Mouse (Mus musculus) heart, adult 2 months (tissue): ENCODE measurements around the gene Ubxn2a. TPM values are rescaled to one million over a fixed set of nuclear protein-coding genes. Genes with fewer than 3 reads are reported as not detected.
A peak's percentile ranks its signal among the peaks of the same experiment; 100 is the strongest.
"Not testable (repeated sequence)": the region's sequence is repeated elsewhere in the genome, so short reads cannot be mapped to it uniquely, and the experiment has no call there.

Source experiments
- DNase-seq, 2 experiments: peaks; one replicate each; pipeline ENCODE4 v3.0.0; 2021
- H3K27ac ChIP-seq: fragments of 200-600 bp; 2 replicates; pipeline ENCODE4 v1.8.1; 2022
- H3K27me3 ChIP-seq: fragments of 200-500 bp; 2 replicates; pipeline ENCODE4 v1.6.1; 2012; ENCODE audit warnings: mild to moderate bottlenecking, low read length, inconsistent platforms, mixed read lengths; ENCODE audit not compliant: control insufficient read depth, insufficient read depth
- H3K36me3 ChIP-seq: fragments of 200-500 bp; 2 replicates; pipeline ENCODE4 v1.6.1; 2012; ENCODE audit warnings: low read length, inconsistent platforms; ENCODE audit not compliant: control insufficient read depth, insufficient read depth
- H3K4me1 ChIP-seq: fragments of 200-500 bp; 2 replicates; pipeline ENCODE4 v1.6.1; 2011; ENCODE audit warnings: low read length; ENCODE audit not compliant: control insufficient read depth, insufficient read depth
- H3K4me3 ChIP-seq: fragments of 200-600 bp; 2 replicates; pipeline ENCODE4 v1.8.1; 2022
- H3K79me2 ChIP-seq: fragments of 200-500 bp; replicated peaks from 2 replicates; pipeline ENCODE4 v1.6.1; 2012; ENCODE audit warnings: mild to moderate bottlenecking, inconsistent platforms, low read length, moderate library complexity, mixed read lengths; ENCODE audit not compliant: control insufficient read depth, insufficient read depth
- H3K9ac ChIP-seq: fragments of 200-500 bp; 2 replicates; pipeline ENCODE4 v1.6.1; 2012; ENCODE audit warnings: low read depth, mild to moderate bottlenecking, control low read depth, inconsistent platforms, low read length, mixed read lengths
- CTCF ChIP-seq: fragments of 200-600 bp; IDR thresholded peaks from 2 replicates; pipeline ENCODE4 v1.8.1; 2022; ENCODE audit warnings: antibody characterized with exemption, mild to moderate bottlenecking, moderate library complexity
- EP300 ChIP-seq: fragments of 200-500 bp; IDR thresholded peaks from 2 replicates; pipeline ENCODE4 v1.6.1; 2011; ENCODE audit warnings: low read depth, low read length, control low read depth; ENCODE audit not compliant: insufficient read depth
- POLR2A ChIP-seq: fragments of 200-500 bp; IDR thresholded peaks from 2 replicates; pipeline ENCODE4 v1.6.1; 2011; ENCODE audit warnings: mild to moderate bottlenecking, low read depth, low read length, control low read depth; ENCODE audit not compliant: insufficient read depth
- WGBS: fragments of 180-500 bp; shearing (Covaris S2); methylation state at CpG from one replicate; pipeline ENCODE4 v1.1.7; 2018; 5-methylcytosine and 5-hydroxymethylcytosine counted together
- intact Hi-C: fragments of 180-260 bp; cut with DNase I; formaldehyde crosslinking; loops from one replicate; pipeline ENCODE4 v1.15.1; 2025
- polyA plus RNA-seq: library from polyadenylated mRNA; depleted of rRNA; stranded (reverse); fragments of >200 nt; gene quantifications from 2 replicates; pipeline ENCODE4 v1.2.3, GENCODE M21; 2012
- total RNA-seq, 2 experiments: library from RNA; stranded (reverse); gene quantifications; 2 replicates each; pipeline ENCODE4 v1.2.3; 2021

The Ubxn2a gene
- total and polyA plus RNA-seq, 3 experiments, result 11.2 to 76.0 (median 72.1) TPM

DNA sequence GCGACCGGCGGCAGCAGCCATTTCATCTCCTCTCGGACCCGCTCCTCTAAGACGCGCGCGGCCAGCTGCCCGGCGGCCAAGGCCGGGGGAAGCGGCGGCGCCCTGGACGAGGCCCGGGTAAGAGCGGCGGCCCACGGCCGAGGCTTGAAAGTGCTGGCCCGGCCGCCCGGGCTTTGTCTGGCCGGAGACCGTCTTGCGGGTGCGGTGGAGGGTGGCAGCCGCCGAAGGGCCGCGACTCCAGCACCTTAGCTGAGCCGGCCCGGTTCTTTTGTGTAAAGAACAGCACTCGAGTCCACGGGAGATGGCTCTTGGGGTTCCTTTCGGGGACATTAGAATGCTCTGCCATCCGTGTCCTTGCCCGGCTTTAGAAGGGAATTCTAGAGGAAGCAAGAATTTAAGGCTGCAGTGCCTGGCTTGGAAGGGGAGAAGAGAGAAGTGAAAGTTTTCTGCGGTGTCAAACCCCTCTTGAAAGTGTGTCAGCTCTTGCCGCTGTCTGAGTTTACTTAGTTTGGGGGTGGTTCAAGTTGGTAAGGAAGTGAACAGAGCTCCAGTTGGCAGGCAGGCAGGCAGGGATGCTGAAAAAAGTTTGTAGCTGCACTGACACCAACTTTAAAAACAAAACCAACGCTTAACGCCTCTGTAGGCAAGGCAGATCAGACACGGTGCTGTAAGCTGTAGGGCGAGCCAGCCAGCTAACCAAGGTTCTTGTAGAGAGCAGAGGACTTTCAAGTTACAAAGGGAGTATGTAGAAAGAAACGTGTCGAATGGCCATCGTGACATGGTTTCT, 10.5 kb upstream of the Ubxn2a start:
- Histone ChIP-seq H3K36me3 (peaks cover 6% of the 10 kb centered on the region), H3K4me1 (peaks cover 3% of the 10 kb centered on the region), H3K27ac (peak overlapping the region; percentile 95), H3K79me2 (peaks cover 4% of the 10 kb centered on the region), H3K27me3 (no peaks in the 10 kb centered on the region), H3K9ac (peak overlapping the region; percentile 99), H3K4me3 (peak overlapping the region; percentile 84)
- TF ChIP-seq POLR2A (peak; percentile 61), EP300 (no peak), CTCF (no peak)
- DNase-seq, result peak; percentile 75 to 80
- under 1% methylated on average over 48 of the region's 48 CpGs for WGBS
- intact Hi-C loops, result loop anchor here (1.0 to 5.0 kb wide), 4 partner anchors 41 to 151 kb away; partner anchors contain the start of genes Fam228b, Pfn4 and Sf3b6

DNA sequence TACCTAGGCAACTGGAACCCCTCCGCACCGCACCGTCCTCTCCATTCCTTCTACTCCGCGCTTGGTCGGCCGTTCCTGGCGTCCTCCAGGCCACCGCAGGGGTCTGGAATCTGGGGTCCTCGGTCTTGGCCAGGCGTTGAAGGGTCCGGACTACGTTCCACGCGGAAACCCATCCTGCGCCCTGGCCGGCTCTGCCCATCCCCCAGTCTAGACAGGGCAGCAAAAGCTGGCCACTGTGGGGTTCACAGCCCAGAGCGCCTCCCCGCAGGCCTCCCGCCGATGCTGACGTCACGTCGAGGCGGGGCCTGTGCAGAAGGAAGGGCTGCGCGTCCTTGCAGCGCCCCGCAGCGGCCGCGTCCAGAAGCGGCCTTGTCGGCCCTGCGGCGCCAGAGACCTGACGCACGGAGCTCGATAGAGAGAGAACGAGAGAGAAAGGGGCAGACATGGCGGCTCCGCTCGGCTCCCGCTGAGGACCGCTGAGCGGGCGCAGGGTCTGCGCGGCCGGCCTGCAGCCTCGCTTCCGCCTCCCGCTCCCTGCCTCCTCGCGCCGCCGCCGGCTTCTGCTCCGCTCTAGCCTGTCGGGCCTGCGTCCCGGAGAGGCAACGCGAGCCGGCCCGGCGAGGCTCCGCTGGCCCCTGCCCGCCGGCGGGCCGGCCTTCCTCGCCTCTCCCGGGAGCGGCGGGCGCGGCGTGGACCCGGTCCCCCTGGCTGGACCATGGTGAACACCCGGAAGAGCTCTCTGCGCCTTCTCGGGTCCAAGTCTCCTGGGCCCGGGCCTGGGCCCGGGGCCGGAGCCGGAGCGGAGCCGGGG, 9.7 kb upstream of the Ubxn2a start, which contains the start of gene Atad2b:
Gene Atad2b, plus strand, starts transcription at position 360 of the 811 bp plus-strand sequence.
- H3K79me2 ChIP-seq, result peaks cover 1% of the 10 kb centered on the region; the same call in 1 of the 2 replicates
- TF ChIP-seq POLR2A, result peak; percentile 91
- no peak; the same call in none of the 2 replicates for TF ChIP-seq CTCF
- 0 out of 2 replicates have a peak, but pooled peaks have one; percentile 43 for TF ChIP-seq EP300
- H3K4me1 ChIP-seq, result peaks cover 3% of the 10 kb centered on the region
- H3K27ac ChIP-seq, result peak within 1 kb of the TSS; percentile 95
- peak; percentile 99 for DNase-seq
- no peaks in the 10 kb centered on the region for H3K27me3 ChIP-seq
- peaks cover 6% of the 10 kb centered on the region for H3K36me3 ChIP-seq
- H3K4me3 ChIP-seq, result peak within 1 kb of the TSS; percentile 84
- WGBS, result under 1% methylated on average over 79 of the region's 89 CpGs
- intact Hi-C loops, result loop anchor here (1.0 to 5.0 kb wide), 4 partner anchors 40 to 150 kb away; partner anchors contain the start of genes Fam228b, Pfn4 and Sf3b6
- peak within 1 kb of the TSS; percentile 99 for H3K9ac ChIP-seq

DNA sequence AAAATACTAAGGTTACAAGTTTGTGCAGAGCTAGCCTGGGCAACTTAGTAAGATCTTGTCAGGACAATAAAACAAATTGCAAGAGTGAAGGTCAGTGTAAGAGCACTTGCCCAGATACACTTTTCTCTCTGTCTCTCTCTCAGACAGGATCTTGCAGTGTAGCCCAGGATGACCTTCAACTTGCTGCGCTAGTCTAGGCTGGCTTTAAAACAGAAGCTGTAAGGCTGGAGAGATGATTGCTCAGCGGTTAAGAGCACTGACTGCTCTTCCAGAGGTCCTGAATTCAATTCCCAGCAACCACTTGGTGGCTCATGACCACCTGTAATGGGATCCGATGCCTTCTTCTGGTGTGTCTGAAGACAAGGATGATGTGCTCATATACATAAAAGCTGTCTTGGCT, 7.4 kb upstream of the Ubxn2a start:
- Histone ChIP-seq H3K36me3 (peaks cover 4% of the 10 kb centered on the region; the same call in 1 of the 2 replicates), H3K27ac (no peak overlapping the region), H3K4me3 (no peak overlapping the region), H3K79me2 (no peaks in the 10 kb centered on the region), H3K4me1 (peaks cover 1% of the 10 kb centered on the region; the same call in 1 of the 2 replicates), H3K27me3 (no peaks in the 10 kb centered on the region), H3K9ac (no peak overlapping the region)
- TF ChIP-seq EP300, result no peak
- no peak for TF ChIP-seq POLR2A
- TF ChIP-seq CTCF, result no peak
- intact Hi-C loops, result loop anchor here (5.0 kb wide), 2 partner anchors 58 to 148 kb away; partner anchors contain the start of genes Fam228b and Pfn4
- 89% methylated on average over 3 of the region's 3 CpGs for WGBS
- DNase-seq, result no peak

DNA sequence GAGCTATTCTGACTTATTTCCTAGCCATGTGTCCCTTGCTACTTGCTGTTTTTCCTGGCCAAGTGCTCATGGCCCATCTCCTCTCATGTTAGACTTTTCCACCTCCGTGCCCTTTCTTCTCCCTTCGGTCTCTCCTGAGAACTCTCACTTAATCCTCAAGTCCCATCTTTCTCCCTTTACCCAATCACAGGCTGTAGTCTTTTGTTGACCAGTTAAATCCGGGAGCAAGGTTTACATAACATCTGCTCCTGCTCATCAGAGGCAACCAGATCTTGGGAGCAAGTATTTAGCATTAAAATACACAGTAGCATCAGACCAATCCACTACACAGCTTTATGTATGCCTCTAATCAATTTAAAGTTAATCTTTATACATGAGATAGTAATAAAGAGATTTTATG, 6.9 kb upstream of the Ubxn2a start:
- H3K27ac ChIP-seq, result no peak overlapping the region

DNA sequence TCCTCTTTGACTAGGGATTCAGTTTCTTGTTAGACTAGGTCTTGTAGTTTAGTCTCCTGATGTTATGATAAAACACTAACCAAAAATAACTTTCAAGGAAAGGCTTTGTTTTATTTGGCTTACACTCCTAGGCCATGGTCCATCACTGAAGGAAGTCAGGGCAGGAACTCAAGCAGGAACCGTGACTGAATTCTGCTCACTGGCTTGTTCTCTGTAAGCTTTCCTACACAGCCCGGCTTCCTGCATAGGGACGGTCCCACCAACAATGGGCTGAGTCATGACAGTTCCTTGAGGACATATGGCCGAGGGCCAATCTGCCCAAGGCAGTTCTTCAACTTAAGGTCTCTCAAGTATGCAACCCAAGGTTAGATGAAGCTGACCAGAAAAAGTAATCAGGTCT, 4.2 kb upstream of the Ubxn2a start:
- TF ChIP-seq POLR2A (no peak), EP300 (no peak), CTCF (no peak)
- intact Hi-C loops, result no loop called here
- Histone ChIP-seq H3K36me3 (no peaks in the 10 kb centered on the region), H3K27me3 (no peaks in the 10 kb centered on the region), H3K27ac (peak overlapping the region; percentile 78), H3K79me2 (no peaks in the 10 kb centered on the region), H3K4me3 (no peak overlapping the region), H3K9ac (no peak overlapping the region), H3K4me1 (no peaks in the 10 kb centered on the region)
- WGBS, result 36% methylated on average over 4 of the region's 4 CpGs
- peak; percentile 46 to 62 for DNase-seq

More for the DNA sequence above, 6.9 kb upstream of the Ubxn2a start:
- 67% methylated on average over 3 of the region's 3 CpGs for WGBS
- intact Hi-C loops, result no loop called here
- H3K4me3 ChIP-seq, result no peak overlapping the region
- H3K36me3 ChIP-seq, result peaks cover 2% of the 10 kb centered on the region; the same call in 1 of the 2 replicates
- TF ChIP-seq POLR2A, result no peak
- TF ChIP-seq EP300, result no peak
- no peak for TF ChIP-seq CTCF
- H3K9ac ChIP-seq, result no peak overlapping the region
- H3K4me1 ChIP-seq, result peaks cover 1% of the 10 kb centered on the region; the same call in 1 of the 2 replicates
- DNase-seq, result no peak
- H3K79me2 ChIP-seq, result no peaks in the 10 kb centered on the region
- no peaks in the 10 kb centered on the region for H3K27me3 ChIP-seq

DNA sequence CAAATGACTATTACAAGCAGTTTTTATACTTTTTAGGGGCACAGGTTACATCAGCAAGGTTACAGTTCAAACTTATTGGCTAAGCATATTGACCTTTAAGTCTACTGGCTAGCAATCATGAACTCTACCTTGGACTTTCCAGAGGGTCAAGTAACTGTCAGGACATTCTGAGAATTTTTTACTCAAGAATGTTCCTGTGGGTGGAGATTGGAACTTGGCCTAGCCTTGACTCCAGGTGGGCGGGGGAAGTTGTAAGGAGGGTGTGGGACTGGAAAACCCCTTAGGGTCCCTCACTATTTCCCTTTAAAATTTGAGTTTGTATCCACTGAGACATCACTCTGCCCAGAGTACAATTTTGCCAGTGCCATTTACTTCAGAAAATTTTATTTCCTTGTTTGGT, 3.0 kb upstream of the Ubxn2a start:
- H3K36me3 ChIP-seq, H3K79me2 ChIP-seq, H3K9ac ChIP-seq, DNase-seq, H3K27me3 ChIP-seq, intact Hi-C loops, H3K4me1 ChIP-seq, H3K4me3 ChIP-seq, H3K27ac ChIP-seq: not testable (repeated sequence)
- WGBS, result 94% methylated on average over 1 of the region's 1 CpGs
